Mouse (Mus musculus): ENCODE measurements around the gene Fam129c.

Gene Fam129c

GRCm38 (mm10) chr8:71610822-71611651 is 13.6 kb downstream of the Fam129c start, which contains the start of gene Colgalt1:
Gene Colgalt1, plus strand, starts transcription at chr8:71610998.
- peak; percentile 99 for DNase-seq (ENCODE audit: low spot score in 2 of 2)

- DNase-seq (ENCODE audit: low spot score in 2 of 2): no peak
These were observed 14.7 kb downstream of the Fam129c start for GRCm38 (mm10) chr8:71612141-71612540.

- no peak for DNase-seq (ENCODE audit: low spot score in 2 of 2)
These were observed 16.0 kb downstream of the Fam129c start for GRCm38 (mm10) chr8:71613418-71613817.

- DNase-seq (ENCODE audit: low spot score in 2 of 2): no peak
These were observed 22.3 kb downstream of the Fam129c start for GRCm38 (mm10) chr8:71619786-71620185.

- no peak for DNase-seq (ENCODE audit: low spot score in 2 of 2)
These were observed 27.6 kb downstream of the Fam129c start for GRCm38 (mm10) chr8:71625088-71625487.

GRCm38 (mm10) chr8:71626753-71627152 is 29.3 kb downstream of the Fam129c start:
- DNase-seq (ENCODE audit: low spot score in 2 of 2): no peak

- peak in 1 of 2 experiments; percentile 38 for DNase-seq (ENCODE audit: low spot score in 2 of 2)
These were observed 30.0 kb downstream of the Fam129c start for GRCm38 (mm10) chr8:71627265-71628099.

- DNase-seq (ENCODE audit: low spot score in 2 of 2): no peak
These were observed 31.1 kb downstream of the Fam129c start for GRCm38 (mm10) chr8:71628396-71629095.

- peak; percentile 94 for DNase-seq (ENCODE audit: low spot score in 2 of 2)
These were observed 31.7 kb downstream of the Fam129c start for GRCm38 (mm10) chr8:71629096-71629697.

GRCm38 (mm10) chr8:71629781-71630212 is 32.3 kb downstream of the Fam129c start:
- DNase-seq (ENCODE audit: low spot score in 2 of 2): peak; percentile 33 to 40

- DNase-seq (ENCODE audit: low spot score in 2 of 2): no peak
These were observed 33.3 kb downstream of the Fam129c start for GRCm38 (mm10) chr8:71630761-71631160.

GRCm38 (mm10) chr8:71631897-71632296 is 34.4 kb downstream of the Fam129c start:
- no peak for DNase-seq (ENCODE audit: low spot score in 2 of 2)

GRCm38 (mm10) chr8:71633164-71633563 is 35.7 kb downstream of the Fam129c start:
- peak; percentile 23 to 38 for DNase-seq (ENCODE audit: low spot score in 2 of 2)

GRCm38 (mm10) chr8:71633981-71634667 is 36.7 kb downstream of the Fam129c start:
- DNase-seq (ENCODE audit: low spot score in 2 of 2): peak in 1 of 2 experiments; percentile 19

- no peak for DNase-seq (ENCODE audit: low spot score in 2 of 2)
These were observed 40.0 kb downstream of the Fam129c start for GRCm38 (mm10) chr8:71637149-71638095.

GRCm38 (mm10) chr8:71638321-71638720 is 40.9 kb downstream of the Fam129c start:
- no peak for DNase-seq (ENCODE audit: low spot score in 2 of 2)

GRCm38 (mm10) chr8:71639318-71639717 is 41.9 kb downstream of the Fam129c start:
- no peak for DNase-seq (ENCODE audit: low spot score in 2 of 2)

- DNase-seq (ENCODE audit: low spot score in 2 of 2): no peak
These were observed 48.1 kb downstream of the Fam129c start for GRCm38 (mm10) chr8:71645510-71645909.

GRCm38 (mm10) chr8:71654600-71654999 is 57.2 kb downstream of the Fam129c start:
- no peak for DNase-seq (ENCODE audit: low spot score in 2 of 2)

Measured in heart, adult 9 months (tissue).